Mouse (Mus musculus) liver, embryonic 14.5 days (tissue): ENCODE data around the gene Creb3l2.

Source experiments
- CTCF ChIP-seq: IDR thresholded peaks from 2 replicates; pipeline ENCODE4 v1.5.1; 2016; ENCODE audit warnings: antibody characterized with exemption, low read depth, control low read depth
- EP300 ChIP-seq: IDR thresholded peaks from 2 replicates; pipeline ENCODE4 v1.6.1; 2016; ENCODE audit warnings: antibody characterized with exemption, low read depth

GRCm38 (mm10) chr6:37407876-37408275 lies 34.1 kb downstream of the Creb3l2 start:
- no peak for TF ChIP-seq CTCF
- TF ChIP-seq EP300 = no peak
